Mouse (Mus musculus) kidney, adult 8-10 months (tissue): Measurements from ENCODE around the gene Syna.

Source experiments
- DNase-seq, 2 experiments: peaks; one replicate each; pipeline ENCODE4 v3.0.0; 2022

The Syna gene

GRCm38 (mm10) chr5:134565696-134566095 lies 5.7 kb upstream of the Syna start:
- DNase-seq = no peak

GRCm38 (mm10) chr5:134564272-134564671 lies 4.3 kb upstream of the Syna start:
- no peak for DNase-seq

- no peak for DNase-seq
Measured at GRCm38 (mm10) chr5:134560450-134561171, 640 bp upstream of the Syna start.

- peak; percentile 84 for DNase-seq
Measured at GRCm38 (mm10) chr5:134555463-134556164, 4.4 kb downstream of the Syna start.

- peak in 1 of 2 experiments; percentile 32 for DNase-seq
Measured at GRCm38 (mm10) chr5:134553951-134554546, 5.9 kb downstream of the Syna start.

- DNase-seq = peak; percentile 97 to 99
Measured at GRCm38 (mm10) chr5:134552110-134552972, 7.6 kb downstream of the Syna start, which contains the start of gene Clip2. Gene Clip2 (minus strand): TSS chr5:134552434.

GRCm38 (mm10) chr5:134551233-134552109 lies 8.5 kb downstream of the Syna start:
- DNase-seq = peak; percentile 42 to 53

- no peak for DNase-seq
Measured at GRCm38 (mm10) chr5:134550836-134551232, 9.1 kb downstream of the Syna start.

- DNase-seq = no peak
Measured at GRCm38 (mm10) chr5:134549640-134550168, 10.3 kb downstream of the Syna start.

GRCm38 (mm10) chr5:134548306-134548705 lies 11.7 kb downstream of the Syna start:
- DNase-seq = peak; percentile 65 to 78

- no peak for DNase-seq
Measured at GRCm38 (mm10) chr5:134546790-134547189, 13.2 kb downstream of the Syna start.

GRCm38 (mm10) chr5:134545242-134545629 lies 14.7 kb downstream of the Syna start:
- no peak for DNase-seq

GRCm38 (mm10) chr5:134544516-134545241 lies 15.3 kb downstream of the Syna start:
- no peak for DNase-seq

GRCm38 (mm10) chr5:134541640-134542039 lies 18.3 kb downstream of the Syna start:
- DNase-seq = peak; percentile 85 to 86

- DNase-seq = no peak
Measured at GRCm38 (mm10) chr5:134540881-134541280, 19.1 kb downstream of the Syna start.

GRCm38 (mm10) chr5:134539891-134540290 lies 20.1 kb downstream of the Syna start:
- DNase-seq = no peak

GRCm38 (mm10) chr5:134536036-134536435 lies 23.9 kb downstream of the Syna start:
- no peak for DNase-seq

- DNase-seq = no peak
Measured at GRCm38 (mm10) chr5:134532417-134532816, 27.6 kb downstream of the Syna start.

GRCm38 (mm10) chr5:134531585-134531984 lies 28.4 kb downstream of the Syna start:
- no peak for DNase-seq

- DNase-seq = no peak
Measured at GRCm38 (mm10) chr5:134530830-134531229, 29.1 kb downstream of the Syna start.

- no peak for DNase-seq
Measured at GRCm38 (mm10) chr5:134528488-134528887, 31.5 kb downstream of the Syna start.
